Mouse (Mus musculus) CH12.LX (cell line): ENCODE results near the gene Tmem240. TPM values are rescaled to one million over a fixed set of nuclear protein-coding genes. Genes with fewer than 3 reads are reported as not detected.

Experiments used
- DNase-seq: peaks from one replicate; pipeline ENCODE4 v3.0.0-alpha.2; 2013; ENCODE audit errors: extremely low read depth
- H3K27ac ChIP-seq: 2 replicates; pipeline ENCODE4 v1.5.1; 2012; ENCODE audit warnings: low read depth, mild to moderate bottlenecking, control low read depth, moderate library complexity; ENCODE audit not compliant: insufficient read depth
- H3K27me3 ChIP-seq: replicated peaks from 2 replicates; pipeline ENCODE3; 2012; ENCODE audit warnings: inconsistent platforms
- H3K36me3 ChIP-seq, 2 experiments: replicated peaks in 1 of 2; 2 replicates each; pipeline versions ENCODE3 to v1.6.1; 2012; ENCODE audit warnings: inconsistent platforms in 1 of 2, low read length in 1 of 2, mild to moderate bottlenecking in 1 of 2, mixed read lengths in 1 of 2, moderate library complexity in 1 of 2; ENCODE audit not compliant: control insufficient read depth in 1 of 2, insufficient read depth in 1 of 2
- H3K4me1 ChIP-seq, 2 experiments: 2 replicates each; pipeline ENCODE4 v1.6.1; 2012; ENCODE audit warnings: inconsistent platforms in 1 of 2, moderate library complexity in 1 of 2; ENCODE audit not compliant: insufficient read depth in 2 of 2, control insufficient read depth in 1 of 2
- H3K4me2 ChIP-seq: 2 replicates; pipeline ENCODE4 v1.6.1; 2012; ENCODE audit warnings: low read depth, mild to moderate bottlenecking, control low read depth; ENCODE audit not compliant: poor library complexity, insufficient read depth, severe bottlenecking
- H3K4me3 ChIP-seq, 3 experiments: fragments of 150-350 bp in 1 of 3; sonication (generic) in 1 of 3; replicated peaks in 1 of 3; 2 replicates each; pipeline versions ENCODE3 to v1.5.1; 2011 to 2012; ENCODE audit warnings: low read depth in 2 of 3, low read length in 2 of 3, mild to moderate bottlenecking in 2 of 3, moderate library complexity in 2 of 3, control low read depth in 1 of 3, improper control_type of control experiment in 1 of 3, inconsistent platforms in 1 of 3, mixed read lengths in 1 of 3; ENCODE audit not compliant: poor library complexity in 1 of 3
- H3K79me2 ChIP-seq: replicated peaks from 2 replicates; pipeline ENCODE4 v1.6.1; 2012; ENCODE audit warnings: mild to moderate bottlenecking, moderate library complexity; ENCODE audit not compliant: control insufficient read depth, poor library complexity, insufficient read depth, severe bottlenecking; ENCODE audit errors: extremely low read depth
- H3K9ac ChIP-seq: 2 replicates; pipeline ENCODE4 v1.6.1; 2012; ENCODE audit warnings: low read depth, mild to moderate bottlenecking, control low read depth, moderate library complexity; ENCODE audit not compliant: insufficient read depth
- H3K9me3 ChIP-seq: replicated peaks from 2 replicates; pipeline ENCODE3; 2012; ENCODE audit warnings: low read length, inconsistent platforms, mixed read lengths
- CTCF ChIP-seq, 2 experiments: IDR thresholded peaks in 1 of 2; conservative IDR thresholded peaks in 1 of 2; 2 replicates each; pipeline ENCODE4 v1.5.1; 2011 to 2012; ENCODE audit warnings: low read depth in 2 of 2, low read length in 2 of 2, improper control_type of control experiment in 1 of 2, inconsistent platforms in 1 of 2, mild to moderate bottlenecking in 1 of 2, moderate library complexity in 1 of 2
- ELF1 ChIP-seq: IDR thresholded peaks from 2 replicates; pipeline ENCODE4 v1.6.1; 2014; ENCODE audit warnings: low read depth, mild to moderate bottlenecking, inconsistent platforms, low read length, improper control_type of control experiment
- EP300 ChIP-seq: IDR thresholded peaks from 2 replicates; pipeline ENCODE4 v1.6.1; 2011; ENCODE audit warnings: low read length, improper control_type of control experiment
- ETS1 ChIP-seq: conservative IDR thresholded peaks from 2 replicates; pipeline ENCODE4 v1.6.1; 2012; ENCODE audit warnings: low read depth, mild to moderate bottlenecking, inconsistent platforms, low read length, improper control_type of control experiment, moderate library complexity
- JUN ChIP-seq: IDR thresholded peaks from 2 replicates; pipeline ENCODE4 v1.6.1; 2011; ENCODE audit warnings: low read depth, mild to moderate bottlenecking, low read length, improper control_type of control experiment, moderate library complexity; ENCODE audit not compliant: insufficient read depth
- MAFK ChIP-seq: IDR thresholded peaks from 2 replicates; pipeline ENCODE4 v1.6.1; 2011; ENCODE audit warnings: low read length, improper control_type of control experiment; ENCODE audit not compliant: insufficient replicate concordance
- MXI1 ChIP-seq: IDR thresholded peaks from 2 replicates; pipeline ENCODE4 v1.6.1; 2011; ENCODE audit warnings: mild to moderate bottlenecking, low read depth, low read length, improper control_type of control experiment
- NRF1 ChIP-seq: IDR thresholded peaks from 2 replicates; pipeline ENCODE4 v1.6.1; 2014; ENCODE audit warnings: low read depth, mild to moderate bottlenecking, inconsistent platforms, low read length, improper control_type of control experiment, moderate library complexity
- PAX5 ChIP-seq: IDR thresholded peaks from 2 replicates; pipeline ENCODE4 v1.6.1; 2012; ENCODE audit warnings: low read length, inconsistent platforms, mixed read lengths
- POLR2AphosphoS2 ChIP-seq: IDR thresholded peaks from 2 replicates; pipeline ENCODE4 v1.6.1; 2011; ENCODE audit warnings: low read depth, low read length, improper control_type of control experiment
- RAD21 ChIP-seq: IDR thresholded peaks from 2 replicates; pipeline ENCODE4 v1.6.1; 2011; ENCODE audit warnings: low read depth, mild to moderate bottlenecking, low read length, improper control_type of control experiment, moderate library complexity
- RCOR1 ChIP-seq: conservative IDR thresholded peaks from 2 replicates; pipeline ENCODE4 v1.6.1; 2012; ENCODE audit warnings: low read depth, mild to moderate bottlenecking, inconsistent platforms, low read length, improper control_type of control experiment
- SMC3 ChIP-seq: IDR thresholded peaks from 2 replicates; pipeline ENCODE4 v1.6.1; 2011; ENCODE audit warnings: low read depth, low read length, improper control_type of control experiment
- TBP ChIP-seq: conservative IDR thresholded peaks from 2 replicates; pipeline ENCODE4 v1.6.1; 2011; ENCODE audit warnings: low read depth, low read length, improper control_type of control experiment
- USF1 ChIP-seq: IDR thresholded peaks from 2 replicates; pipeline ENCODE4 v1.6.1; 2014; ENCODE audit warnings: low read depth, mild to moderate bottlenecking, inconsistent platforms, low read length, improper control_type of control experiment
- USF2 ChIP-seq: conservative IDR thresholded peaks from 2 replicates; pipeline ENCODE4 v1.6.1; 2011; ENCODE audit warnings: low read depth, low read length, improper control_type of control experiment
- ZC3H11A ChIP-seq: IDR thresholded peaks from 2 replicates; pipeline ENCODE4 v1.6.1; 2012; ENCODE audit warnings: low read depth, mild to moderate bottlenecking, inconsistent platforms, low read length, improper control_type of control experiment
- ZNF384 ChIP-seq: IDR thresholded peaks from 2 replicates; pipeline ENCODE4 v1.6.1; 2012; ENCODE audit warnings: low read depth, low read length, improper control_type of control experiment, inconsistent platforms
- dilution Hi-C: fragments of 300-500 bp; cut with MboI; formaldehyde crosslinking; loops from 2 replicates; pipeline ENCODE4 v1.14.3; 2020; ENCODE audit warnings: low sequenced_read_pairs; ENCODE audit not compliant: extremely low pct_unique_long_range_greater_than_20kb, extremely low pct_ligation_motif_present
- in situ Hi-C: fragments of 300-500 bp; cut with MboI; formaldehyde crosslinking; loops from 3 replicates; pipeline ENCODE4 v1.14.3; 2019; ENCODE audit warnings: low sequenced_read_pairs, low pct_ligation_motif_present, low pct_unique_long_range_greater_than_20kb, mixed read lengths
- polyA plus RNA-seq: library from polyadenylated mRNA; unstranded; fragments of >175 nt; gene quantifications from 2 replicates; pipeline ENCODE4 v1.2.1, GENCODE M21; 2012; ENCODE audit warnings: low read depth; ENCODE audit not compliant: insufficient read length
- total RNA-seq, 2 experiments: library from RNA; depleted of rRNA; stranded (reverse); fragments of 300-350 nt in 1 of 2; fragments of >200 nt in 1 of 2; gene quantifications; 2 replicates each; pipeline ENCODE4 v1.2.3; 2012 to 2014

The Tmem240 gene
- total and polyA plus RNA-seq, 3 experiments, result 0.14 to 0.38 TPM; not detected in 1

- in situ Hi-C loops (no loop called here), dilution Hi-C loops (no loop called here)
- Histone ChIP-seq H3K27me3 (no peaks in the 10 kb centered on the region), H3K36me3 (peaks cover 48 to 74% of the 10 kb centered on the region in 2 experiments), H3K9me3 (no peaks in the 10 kb centered on the region), H3K27ac (no peak overlapping the region; the same call in 1 of the 2 replicates), H3K4me1 (no peaks in the 10 kb centered on the region; a peak in 1 of 4 replicates), H3K9ac (no peak overlapping the region), H3K4me3 (no peak overlapping the region), H3K4me2 (no peak overlapping the region), H3K79me2 (no peaks in the 10 kb centered on the region; the same call in 1 of the 2 replicates)
- DNase-seq, result peak; percentile 28
- TF ChIP-seq USF1, result no peak
- TF ChIP-seq CTCF (conservative IDR thresholded peaks at IDR 0.05 in 1 of 2, IDR thresholded peaks at IDR 0.05 in 1 of 2; ENCODE audit: low read depth in 2 of 2, low read length in 2 of 2), result peak; percentile 41 to 64; a peak in 3 of 4 replicates
- TF ChIP-seq ETS1, result no peak
- peak; percentile 57 for TF ChIP-seq ZNF384
- TF ChIP-seq PAX5, result no peak
- TF ChIP-seq ZC3H11A, result no peak
- peak; percentile 47 for TF ChIP-seq RAD21
- peak; percentile 45 for TF ChIP-seq SMC3
These were observed 12.9 kb upstream of the Tmem240 start for GRCm38 (mm10) chr4:155721668-155722083.

- peaks cover 63 to 89% of the 10 kb centered on the region in 2 experiments for H3K36me3 ChIP-seq
- no peak overlapping the region for H3K4me2 ChIP-seq
- H3K9ac ChIP-seq, result no peak overlapping the region
- no peak overlapping the region for H3K4me3 ChIP-seq
- H3K27me3 ChIP-seq, result no peaks in the 10 kb centered on the region
- DNase-seq, result no peak
- no peak overlapping the region for H3K27ac ChIP-seq
- TF ChIP-seq MAFK (no peak), SMC3 (no peak), ELF1 (no peak), USF2 (no peak), CTCF (conservative IDR thresholded peaks at IDR 0.05 in 1 of 2, IDR thresholded peaks at IDR 0.05 in 1 of 2; ENCODE audit: low read depth in 2 of 2, low read length in 2 of 2) (no peak), JUN (no peak), MXI1 (no peak), EP300 (no peak), NRF1 (no peak), RCOR1 (no peak), TBP (no peak), RAD21 (no peak), POLR2AphosphoS2 (no peak)
- TF ChIP-seq, all 38 proteins: peak for 0
- Histone ChIP-seq H3K79me2 (no peaks in the 10 kb centered on the region), H3K4me1 (no peaks in the 10 kb centered on the region), H3K9me3 (no peaks in the 10 kb centered on the region)
- in situ Hi-C loops (no loop called here), dilution Hi-C loops (no loop called here)
These were observed 6.6 kb upstream of the Tmem240 start for GRCm38 (mm10) chr4:155727993-155728392.
